Mouse (Mus musculus) activated CD4-positive, CD25-positive, alpha-beta regulatory T cell, adult 4 months (primary cell): ENCODE measurements around the gene Pacsin1. TPM values are rescaled to one million over a fixed set of nuclear protein-coding genes. Genes with fewer than 3 reads are reported as not detected.

Experiments
- ATAC-seq: one replicate; pipeline ENCODE4 v1.8.0; 2017
- polyA plus RNA-seq, 2 experiments: library from polyadenylated mRNA; unstranded; fragments of 100-300 nt; shearing (Covaris generic); gene quantifications; one replicate each; pipeline ENCODE4 v1.2.1; 2017

Gene Pacsin1
- polyA plus RNA-seq, 2 experiments from 2014 or later = 26.9 to 41.1 TPM

DNA sequence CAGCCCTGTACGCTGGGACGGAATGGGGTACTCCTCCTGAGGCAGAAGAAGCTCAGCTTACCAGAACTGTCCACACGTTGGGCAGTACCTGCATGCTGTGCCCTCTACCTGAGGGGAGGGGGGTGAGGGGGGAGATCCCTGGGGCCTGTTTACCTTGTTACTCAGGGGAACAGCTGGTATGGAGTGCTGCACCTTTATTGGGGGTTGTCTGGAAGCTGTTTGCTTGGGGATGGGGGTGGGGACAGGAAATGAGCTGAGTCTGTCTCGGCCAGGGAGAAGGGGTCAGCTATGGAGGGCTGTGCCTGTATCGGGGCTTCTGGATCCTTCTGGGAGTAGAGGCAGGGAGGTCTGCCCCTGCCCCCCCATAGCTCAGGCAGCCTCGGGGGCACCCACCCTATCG is 71.2 kb downstream of the Pacsin1 start:
- ATAC-seq = no peak

DNA sequence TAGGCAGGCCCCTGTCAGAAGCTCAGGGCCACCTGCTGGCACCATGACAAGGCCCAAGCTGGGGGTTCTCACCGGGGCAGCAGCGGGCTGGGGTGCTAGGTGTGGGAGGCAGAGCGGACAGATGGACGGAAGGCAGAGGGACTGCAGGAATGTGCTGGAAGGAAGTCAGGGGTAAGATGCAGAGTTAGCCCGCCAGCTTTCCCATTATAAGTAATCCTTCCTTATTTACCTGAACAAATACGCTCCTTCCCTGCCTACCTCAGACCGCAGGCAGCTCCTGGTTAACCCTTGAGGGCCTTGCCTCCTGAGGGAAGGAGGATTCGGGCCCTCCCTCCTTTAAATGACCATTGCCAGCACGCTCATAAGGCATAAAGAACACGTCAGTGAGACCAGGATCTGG is 73.5 kb downstream of the Pacsin1 start, which contains the start of gene Spdef:
Spdef (minus strand) TSS at position 186 of the 400 bp plus-strand sequence.
- ATAC-seq = no peak

DNA sequence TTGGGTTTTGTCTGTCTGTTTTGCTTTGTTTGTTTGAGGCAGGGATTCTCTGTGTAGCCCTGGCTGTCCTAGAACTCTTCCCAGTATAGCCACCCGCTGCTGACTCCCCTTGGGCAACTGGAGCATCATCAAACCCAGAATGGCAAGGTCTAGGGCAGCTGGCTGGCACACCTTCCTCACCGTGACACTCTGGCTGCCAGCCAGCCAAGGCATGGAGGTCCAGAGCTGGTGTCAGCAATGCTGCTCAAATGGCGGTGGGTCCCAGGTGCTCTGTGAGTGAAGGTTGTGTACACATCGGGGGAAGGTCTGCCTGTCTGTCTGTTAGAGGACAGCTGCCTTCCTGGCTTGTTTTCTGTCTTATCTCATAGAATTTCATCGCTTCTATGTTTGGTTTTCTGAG is 76.8 kb downstream of the Pacsin1 start:
- ATAC-seq = no peak

DNA sequence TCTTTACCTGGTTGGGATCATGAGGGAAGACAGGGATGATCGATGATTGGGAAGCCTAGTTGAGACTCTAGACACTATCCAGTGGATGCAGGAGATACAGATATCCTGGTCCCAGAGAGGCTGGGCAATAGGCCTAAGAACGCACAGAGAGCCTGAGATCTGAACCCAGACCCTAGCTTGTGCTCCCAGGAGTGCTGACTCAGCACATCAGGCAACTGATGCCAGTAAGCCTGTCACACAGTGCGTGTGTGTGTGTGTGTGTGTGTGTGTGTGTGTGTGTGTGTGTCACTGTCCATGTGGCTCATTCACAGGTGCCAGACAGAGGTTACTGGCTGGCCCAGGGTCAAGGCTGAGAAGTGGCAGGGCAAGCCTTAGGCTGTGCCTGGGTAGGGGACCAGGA is 77.4 kb downstream of the Pacsin1 start:
- ATAC-seq = no peak

DNA sequence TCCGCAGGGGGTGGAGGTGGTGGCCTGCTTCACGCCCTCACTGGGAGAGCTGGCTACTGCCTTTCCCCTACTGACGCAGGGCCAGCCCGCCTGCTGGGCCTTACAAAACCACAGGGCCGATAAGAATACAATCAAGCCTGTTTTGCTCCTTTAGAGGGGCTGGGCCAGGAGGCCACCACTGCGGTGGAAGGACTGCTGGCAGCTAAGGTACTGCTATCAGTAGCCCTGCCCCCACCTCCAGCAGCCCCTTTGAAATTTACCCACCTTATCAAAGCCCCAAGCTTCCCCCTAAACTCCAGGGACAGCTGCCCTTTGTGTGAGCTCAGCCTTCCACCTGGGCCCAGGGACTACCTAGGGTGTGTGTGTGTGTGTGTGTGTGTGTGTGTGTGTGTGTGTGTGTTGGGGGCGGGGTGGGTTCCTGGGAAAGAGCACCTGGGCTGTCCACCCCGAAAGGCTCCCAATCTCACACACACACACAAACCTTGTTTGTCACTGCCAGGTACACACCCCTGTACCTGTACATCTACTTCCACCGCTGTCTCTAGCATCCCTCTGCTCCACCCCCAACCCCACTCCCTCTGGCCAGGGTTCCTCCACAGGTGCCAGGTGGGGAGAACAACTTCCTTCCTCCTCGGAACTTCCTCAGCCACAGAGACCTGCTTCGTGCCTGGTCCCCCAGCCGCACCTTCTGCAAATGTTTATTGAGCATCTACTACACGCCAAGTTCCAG is 79.2 kb downstream of the Pacsin1 start:
- no peak for ATAC-seq

DNA sequence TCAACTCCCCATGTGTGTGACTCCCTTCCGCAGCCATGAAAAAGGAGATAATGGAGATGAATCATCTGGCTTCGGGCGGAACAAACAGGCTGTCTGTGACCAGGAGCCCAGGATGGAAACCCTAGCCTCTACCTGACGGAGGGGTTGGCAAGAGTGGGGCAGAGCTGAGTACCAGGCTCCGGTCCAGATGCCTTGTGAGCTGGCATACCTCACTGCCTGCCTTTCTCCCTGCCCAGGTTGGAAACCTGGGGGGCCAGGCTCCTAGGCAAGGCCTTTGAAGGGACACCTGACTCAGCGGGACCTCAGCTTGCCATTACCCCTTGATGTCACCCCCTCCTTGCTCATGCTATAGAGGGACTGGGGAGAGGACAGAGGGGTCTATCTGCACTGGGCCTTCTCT is 85.7 kb downstream of the Pacsin1 start:
- ATAC-seq = no peak

DNA sequence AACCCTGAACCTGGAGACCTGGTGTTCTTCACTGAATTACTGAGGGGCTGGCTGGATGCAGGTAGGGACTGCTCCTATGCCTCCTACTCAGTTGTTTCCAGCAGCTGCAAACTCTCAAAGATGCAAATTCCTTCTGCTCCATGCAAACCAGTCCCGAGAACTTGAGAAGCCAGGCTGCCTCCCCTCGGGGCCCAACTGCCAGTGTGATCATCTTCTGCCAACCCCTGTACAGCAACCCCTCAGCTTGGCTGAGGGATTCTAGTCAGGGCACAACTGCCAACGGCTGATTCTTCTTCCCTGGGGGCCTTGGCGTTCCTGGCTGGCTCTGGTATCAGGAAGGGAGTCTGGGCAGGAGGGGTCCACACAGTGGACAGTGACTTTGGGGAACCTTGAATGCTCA is 91.1 kb downstream of the Pacsin1 start:
- no peak for ATAC-seq

DNA sequence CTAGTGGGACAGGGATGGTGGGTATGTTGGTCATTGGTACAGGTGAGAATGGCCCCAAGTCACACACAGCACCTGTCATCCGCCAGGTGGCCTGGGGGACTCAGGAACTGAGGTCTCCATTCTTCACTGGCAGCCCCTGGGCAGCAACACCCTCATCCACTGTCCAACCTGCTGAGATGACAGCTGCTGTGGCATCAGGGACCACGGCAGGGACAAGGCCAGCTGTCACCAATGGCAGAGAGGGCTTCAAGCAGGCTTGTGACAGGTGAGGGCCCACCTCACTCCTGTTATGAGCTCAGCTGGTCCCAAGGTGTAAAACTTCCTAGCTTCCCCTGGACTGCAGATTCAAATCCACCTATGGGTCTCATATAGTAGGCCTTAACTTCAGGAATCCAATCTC is 92.8 kb downstream of the Pacsin1 start:
- ATAC-seq = no peak

DNA sequence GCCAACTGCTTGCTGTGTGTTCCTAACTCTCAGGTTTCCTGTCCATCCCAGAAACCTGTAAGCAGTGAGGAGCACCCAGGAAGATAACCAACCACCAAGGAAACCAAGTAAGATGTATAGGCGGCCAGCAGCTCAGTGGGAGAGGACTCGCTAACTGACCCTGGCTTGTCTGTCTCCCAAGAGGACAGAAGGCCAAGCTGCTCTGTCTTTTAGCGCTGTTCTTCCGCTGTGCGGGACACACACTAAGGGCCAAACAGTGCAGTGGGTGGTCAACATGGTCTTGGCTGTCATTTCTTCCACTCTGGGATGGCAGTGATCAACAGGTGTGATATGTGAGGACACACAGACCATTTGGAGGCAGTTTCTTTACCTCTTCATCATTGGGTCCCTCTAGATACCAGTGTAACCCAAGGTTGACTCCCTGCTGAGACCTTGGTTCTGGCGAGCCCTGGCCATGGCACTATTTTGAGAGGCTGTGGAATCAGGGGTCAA is 95.2 kb downstream of the Pacsin1 start:
- ATAC-seq = no peak

DNA sequence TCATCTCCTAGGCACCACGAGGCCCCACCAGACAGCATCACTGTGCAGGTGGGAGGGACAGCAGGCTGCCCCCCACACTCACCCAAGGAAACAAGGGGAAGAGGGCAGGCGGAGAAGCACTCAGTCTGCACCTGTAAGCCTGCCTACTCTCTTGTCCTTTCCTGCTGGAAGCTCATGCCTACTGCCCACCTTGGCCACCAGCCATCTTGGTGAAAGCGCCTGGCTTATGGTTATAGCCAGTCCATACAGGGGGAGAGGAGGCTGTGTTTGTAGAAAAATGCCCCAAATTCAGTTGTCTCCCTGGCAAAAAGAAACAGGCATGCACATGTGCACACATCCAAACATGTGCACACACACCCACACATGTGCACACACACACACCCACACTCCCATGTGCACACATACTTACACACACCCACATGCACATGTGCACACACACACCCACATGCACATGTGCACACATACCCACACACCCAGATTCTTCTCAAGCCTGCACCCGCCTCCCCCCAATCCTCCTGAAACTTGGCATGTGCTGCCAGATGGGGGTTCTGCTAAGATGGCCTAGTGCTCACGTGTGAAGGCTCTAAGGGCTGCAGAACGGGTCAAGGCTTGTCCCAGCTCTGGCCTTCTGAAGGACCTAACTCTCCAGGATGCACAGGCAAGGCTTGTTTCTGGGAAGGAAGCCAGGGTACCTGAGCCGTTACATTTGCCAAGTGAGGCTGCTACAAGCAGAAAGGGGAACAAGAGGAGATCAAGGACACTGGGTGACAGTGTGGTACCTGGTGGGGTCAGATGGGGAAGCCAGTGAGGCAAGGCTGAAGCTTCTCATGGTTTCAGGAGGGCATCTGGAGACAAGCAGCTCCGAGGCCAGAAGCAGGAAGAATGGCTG is 96.2 kb downstream of the Pacsin1 start:
- no peak for ATAC-seq

DNA sequence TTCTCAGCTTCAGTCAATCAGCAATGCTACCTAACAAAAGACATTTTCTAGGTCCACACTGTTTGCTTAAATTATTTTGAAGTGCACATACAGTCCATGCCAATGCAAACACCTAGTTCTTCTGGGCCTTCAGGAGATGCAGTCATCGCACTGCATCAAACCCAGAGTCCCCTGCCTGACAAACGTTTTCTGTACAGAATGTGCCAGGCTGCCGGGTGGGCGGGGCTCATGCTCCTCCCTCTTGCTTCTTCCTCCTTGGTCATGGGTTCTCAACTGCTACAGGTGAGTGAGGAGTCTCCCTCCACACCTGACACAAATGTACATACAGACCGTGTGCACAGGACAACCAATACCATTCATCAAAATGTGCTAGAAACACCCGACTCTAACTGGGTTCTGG is 104.9 kb downstream of the Pacsin1 start:
- no peak for ATAC-seq

Other genes starting within 250 kb of the Pacsin1 start
- under 1 TPM in 1 of 2 experiments, not detected in 1; 0.18 TPM for gene Grm4, start 134.1 kb upstream of the Pacsin1 start, polyA plus RNA-seq
- gene Hmga1, start 99.0 kb upstream of the Pacsin1 start, polyA plus RNA-seq = 10 to 100 TPM; 48.0 to 73.5 TPM
- 100 to 1,000 TPM in 1 of 2 experiments, 10 to 100 TPM in 1; 98.5 to 118 TPM for gene AI413582, start 89.8 kb upstream of the Pacsin1 start, polyA plus RNA-seq
- 10 to 100 TPM; 34.7 to 38.1 TPM for gene Nudt3, start 32.0 kb upstream of the Pacsin1 start, polyA plus RNA-seq
- not detected for gene RPS10-NUDT3, start 20.3 kb upstream of the Pacsin1 start, polyA plus RNA-seq
- gene Rps10, start 18.8 kb upstream of the Pacsin1 start, polyA plus RNA-seq = 1,000 to 10,000 TPM; 1,853 to 2,245 TPM
- under 1 TPM in 1 of 2 experiments, not detected in 1; 0.50 TPM for gene Spdef, start 73.4 kb downstream of the Pacsin1 start, polyA plus RNA-seq
- 10 to 100 TPM; 14.1 to 15.2 TPM for gene D17Wsu92e, start 165.1 kb downstream of the Pacsin1 start, polyA plus RNA-seq
- 100 to 1,000 TPM; 108 to 126 TPM for gene Snrpc, start 182.6 kb downstream of the Pacsin1 start, polyA plus RNA-seq
- 1 to 10 TPM in 1 of 2 experiments, under 1 TPM in 1; 0.93 to 1.4 TPM for gene Uhrf1bp1, start 200.9 kb downstream of the Pacsin1 start, polyA plus RNA-seq